Mouse (Mus musculus): ENCODE data around the gene Myo1g. TPM values are rescaled to one million over a fixed set of nuclear protein-coding genes. Genes with fewer than 3 reads are reported as not detected.

Gene Myo1g
- 14.6 TPM for polyA plus RNA-seq (2014; fragmentation: Illumina TruSeq; extraction: RNeasy Lipid Tissue Mini Kit (QIAGEN cat#74804); ENCODE audit: insufficient read depth, low read depth, low replicate concordance)

GRCm38 (mm10) chr11:6520507-6521173 is at the start of gene Myo1g:
Gene Myo1g (minus strand): TSS chr11:6520965.

GRCm38 (mm10) chr11:6546205-6547013 is 25.6 kb upstream of the Myo1g start, which contains the start of gene Ccm2:
Gene Ccm2 (plus strand): TSS chr11:6546887.

GRCm38 (mm10) chr11:6475867-6476484 is 44.8 kb downstream of the Myo1g start, which contains the start of gene Purb:
Gene Purb (minus strand): TSS chr11:6475917.

Other genes starting within 250 kb of the Myo1g start
- 67.5 TPM for gene Tmed4, start 246.1 kb downstream of the Myo1g start, polyA plus RNA-seq (2014; fragmentation: Illumina TruSeq; extraction: RNeasy Lipid Tissue Mini Kit (QIAGEN cat#74804); ENCODE audit: insufficient read depth, low read depth, low replicate concordance)
- 68.9 TPM for gene Ogdh, start 229.3 kb downstream of the Myo1g start, polyA plus RNA-seq (2014; fragmentation: Illumina TruSeq; extraction: RNeasy Lipid Tissue Mini Kit (QIAGEN cat#74804); ENCODE audit: insufficient read depth, low read depth, low replicate concordance)
- 15.7 TPM for gene Zmiz2, start 131.9 kb downstream of the Myo1g start, polyA plus RNA-seq (2014; fragmentation: Illumina TruSeq; extraction: RNeasy Lipid Tissue Mini Kit (QIAGEN cat#74804); ENCODE audit: insufficient read depth, low read depth, low replicate concordance)
- 1,907 TPM for gene Ppia, start 105.5 kb downstream of the Myo1g start, polyA plus RNA-seq (2014; fragmentation: Illumina TruSeq; extraction: RNeasy Lipid Tissue Mini Kit (QIAGEN cat#74804); ENCODE audit: insufficient read depth, low read depth, low replicate concordance)
- gene H2afv, start 76.5 kb downstream of the Myo1g start, polyA plus RNA-seq (2014; fragmentation: Illumina TruSeq; extraction: RNeasy Lipid Tissue Mini Kit (QIAGEN cat#74804); ENCODE audit: insufficient read depth, low read depth, low replicate concordance), result 125 TPM
- gene Purb, start 45.0 kb downstream of the Myo1g start, polyA plus RNA-seq (2014; fragmentation: Illumina TruSeq; extraction: RNeasy Lipid Tissue Mini Kit (QIAGEN cat#74804); ENCODE audit: insufficient read depth, low read depth, low replicate concordance), result 17.3 TPM
- 37.8 TPM for gene Ccm2, start 25.9 kb upstream of the Myo1g start, polyA plus RNA-seq (2014; fragmentation: Illumina TruSeq; extraction: RNeasy Lipid Tissue Mini Kit (QIAGEN cat#74804); ENCODE audit: insufficient read depth, low read depth, low replicate concordance)
- gene Nacad, start 85.1 kb upstream of the Myo1g start, polyA plus RNA-seq (2014; fragmentation: Illumina TruSeq; extraction: RNeasy Lipid Tissue Mini Kit (QIAGEN cat#74804); ENCODE audit: insufficient read depth, low read depth, low replicate concordance), result 2.9 TPM
- 12.1 TPM for gene Tbrg4, start 105.1 kb upstream of the Myo1g start, polyA plus RNA-seq (2014; fragmentation: Illumina TruSeq; extraction: RNeasy Lipid Tissue Mini Kit (QIAGEN cat#74804); ENCODE audit: insufficient read depth, low read depth, low replicate concordance)
- not detected for gene Wap, start 117.7 kb upstream of the Myo1g start, polyA plus RNA-seq (2014; fragmentation: Illumina TruSeq; extraction: RNeasy Lipid Tissue Mini Kit (QIAGEN cat#74804); ENCODE audit: insufficient read depth, low read depth, low replicate concordance)
- gene Ramp3, start 137.6 kb upstream of the Myo1g start, polyA plus RNA-seq (2014; fragmentation: Illumina TruSeq; extraction: RNeasy Lipid Tissue Mini Kit (QIAGEN cat#74804); ENCODE audit: insufficient read depth, low read depth, low replicate concordance), result 5.7 TPM

All from lung, adult 10 weeks (tissue).